Mouse (Mus musculus): ENCODE data around the gene Vmn2r23.
"Not testable (repeated sequence)": the region's sequence is repeated elsewhere in the genome, so short reads cannot be mapped to it uniquely, and the experiment has no call there.

Vmn2r23 gene
- long read RNA-seq, experiment 1 = 0 reads
- long read RNA-seq, experiment 2 = 0 reads

- intact Hi-C loops (cut with DNase I) = no loop called here
Measured at GRCm38 (mm10) chr6:123702370-123702769, at the start of gene Vmn2r23. Gene Vmn2r23, plus strand, starts transcription at chr6:123702670.

GRCm38 (mm10) chr6:123657040-123657439 lies 45.4 kb upstream of the Vmn2r23 start:
- intact Hi-C loops (cut with DNase I) = no loop called here

- intact Hi-C loops (cut with DNase I) = not testable (repeated sequence)
Measured at GRCm38 (mm10) chr6:123696639-123697038, 5.8 kb upstream of the Vmn2r23 start.

- intact Hi-C loops (cut with DNase I) = no loop called here
Measured at GRCm38 (mm10) chr6:123697213-123697612, 5.3 kb upstream of the Vmn2r23 start.

- intact Hi-C loops (cut with DNase I) = no loop called here
Measured at GRCm38 (mm10) chr6:123770031-123770430, 67.6 kb downstream of the Vmn2r23 start.

GRCm38 (mm10) chr6:123778579-123778978 lies 76.1 kb downstream of the Vmn2r23 start, which contains the start of gene Vmn2r24:
Gene Vmn2r24, plus strand, starts transcription at chr6:123778879.
- intact Hi-C loops (cut with DNase I) = no loop called here

GRCm38 (mm10) chr6:123784857-123785256 lies 82.4 kb downstream of the Vmn2r23 start:
- intact Hi-C loops (cut with DNase I) = no loop called here

GRCm38 (mm10) chr6:123793746-123794145 lies 91.3 kb downstream of the Vmn2r23 start:
- intact Hi-C loops (cut with DNase I) = no loop called here

All from adrenal gland (tissue).